Mouse (Mus musculus) left cerebral cortex, postnatal 14 days (tissue): Measurements from ENCODE around the gene Uxs1. TPM values are rescaled to one million over a fixed set of nuclear protein-coding genes. Genes with fewer than 3 reads are reported as not detected.

Experiments
- DNase-seq, 2 experiments: peaks; one replicate each; pipeline ENCODE4 v3.0.0; 2021 to 2022; ENCODE audit warnings: low spot score in 2 of 2, mixed read lengths in 1 of 2
- intact Hi-C: fragments of 180-260 bp; cut with DNase I; formaldehyde crosslinking; loops from one replicate; pipeline ENCODE4 v1.15.1; 2025
- total RNA-seq, 2 experiments: library from RNA; stranded (reverse); gene quantifications; 2 replicates each; pipeline ENCODE4 v1.2.3; 2021

Uxs1 gene
- total RNA-seq, 2 experiments from 2014 or later = 36.3 to 38.2 TPM

- intact Hi-C loops = no loop called here
- no peak for DNase-seq
Observed at GRCm38 (mm10) chr1:43811055-43811454, 16.5 kb downstream of the Uxs1 start.

- no peak for DNase-seq
- intact Hi-C loops = no loop called here
Observed at GRCm38 (mm10) chr1:43809351-43809750, 18.2 kb downstream of the Uxs1 start.

- intact Hi-C loops = no loop called here
- DNase-seq = no peak
Observed at GRCm38 (mm10) chr1:43803906-43804474, 23.6 kb downstream of the Uxs1 start.

- intact Hi-C loops = no loop called here
- no peak for DNase-seq
Observed at GRCm38 (mm10) chr1:43798048-43798447, 29.6 kb downstream of the Uxs1 start.

- intact Hi-C loops = no loop called here
Observed at GRCm38 (mm10) chr1:43789765-43790164, 37.8 kb downstream of the Uxs1 start.

GRCm38 (mm10) chr1:43786711-43787110 is 40.9 kb downstream of the Uxs1 start:
- intact Hi-C loops = no loop called here

More at GRCm38 (mm10) chr1:43789765-43790164, 37.8 kb downstream of the Uxs1 start:
- no peak for DNase-seq

GRCm38 (mm10) chr1:43785316-43785715 is 42.3 kb downstream of the Uxs1 start:
- intact Hi-C loops = no loop called here
- DNase-seq = no peak

More at GRCm38 (mm10) chr1:43786711-43787110, 40.9 kb downstream of the Uxs1 start:
- no peak for DNase-seq

GRCm38 (mm10) chr1:43783186-43783585 is 44.4 kb downstream of the Uxs1 start:
- DNase-seq = no peak
- intact Hi-C loops = no loop called here

- intact Hi-C loops = no loop called here
- DNase-seq = peak; percentile 52 to 73
Observed at GRCm38 (mm10) chr1:43782680-43783079, 44.9 kb downstream of the Uxs1 start.

GRCm38 (mm10) chr1:43781672-43782071 is 45.9 kb downstream of the Uxs1 start:
- DNase-seq = no peak
- intact Hi-C loops = no loop called here

- DNase-seq = no peak
- intact Hi-C loops = no loop called here
Observed at GRCm38 (mm10) chr1:43781195-43781594, 46.4 kb downstream of the Uxs1 start.

GRCm38 (mm10) chr1:43776106-43776505 is 51.5 kb downstream of the Uxs1 start:
- intact Hi-C loops = loop anchor here (10.0 kb wide), 1 partner anchor 49 kb away; the partner anchor contains the start of gene Uxs1
- no peak for DNase-seq

GRCm38 (mm10) chr1:43774126-43774525 is 53.5 kb downstream of the Uxs1 start:
- intact Hi-C loops = loop anchor here (10.0 kb wide), 1 partner anchor 51 kb away; the partner anchor contains the start of gene Uxs1
- no peak for DNase-seq

GRCm38 (mm10) chr1:43772694-43773093 is 54.9 kb downstream of the Uxs1 start:
- no peak for DNase-seq
- intact Hi-C loops = loop anchor here (10.0 kb wide), 1 partner anchor 52 kb away; the partner anchor contains the start of gene Uxs1

GRCm38 (mm10) chr1:43770032-43770431 is 57.6 kb downstream of the Uxs1 start:
- no peak for DNase-seq
- intact Hi-C loops = loop anchor here (10.0 kb wide), 1 partner anchor 55 kb away; the partner anchor contains the start of gene Uxs1

GRCm38 (mm10) chr1:43769348-43769747 is 58.3 kb downstream of the Uxs1 start:
- no peak for DNase-seq
- intact Hi-C loops = no loop called here

- no peak for DNase-seq
- intact Hi-C loops = no loop called here
Observed at GRCm38 (mm10) chr1:43768385-43768990, 59.1 kb downstream of the Uxs1 start.

GRCm38 (mm10) chr1:43766328-43766727 is 61.3 kb downstream of the Uxs1 start:
- no peak for DNase-seq
- intact Hi-C loops = no loop called here

- intact Hi-C loops = no loop called here
Observed at GRCm38 (mm10) chr1:43764481-43764880, 63.1 kb downstream of the Uxs1 start.

GRCm38 (mm10) chr1:43760085-43760484 is 67.5 kb downstream of the Uxs1 start:
- DNase-seq = no peak
- intact Hi-C loops = loop anchor here (2.0 kb wide), 1 partner anchor 139 kb away; no protein-coding TSS in a partner anchor

More at GRCm38 (mm10) chr1:43764481-43764880, 63.1 kb downstream of the Uxs1 start:
- no peak for DNase-seq
